Mouse (Mus musculus) kidney, postnatal 10 days (tissue): ENCODE results near the gene Plekhb1.
A peak's percentile ranks its signal among the peaks of the same experiment; 100 is the strongest.

Experiments
- DNase-seq: peaks from one replicate; pipeline ENCODE4 v3.0.0; 2021; ENCODE audit warnings: mixed read lengths

Plekhb1 gene

GRCm38 (mm10) chr7:100656739-100657138 lies 5.5 kb downstream of the Plekhb1 start:
- no peak for DNase-seq

DNA sequence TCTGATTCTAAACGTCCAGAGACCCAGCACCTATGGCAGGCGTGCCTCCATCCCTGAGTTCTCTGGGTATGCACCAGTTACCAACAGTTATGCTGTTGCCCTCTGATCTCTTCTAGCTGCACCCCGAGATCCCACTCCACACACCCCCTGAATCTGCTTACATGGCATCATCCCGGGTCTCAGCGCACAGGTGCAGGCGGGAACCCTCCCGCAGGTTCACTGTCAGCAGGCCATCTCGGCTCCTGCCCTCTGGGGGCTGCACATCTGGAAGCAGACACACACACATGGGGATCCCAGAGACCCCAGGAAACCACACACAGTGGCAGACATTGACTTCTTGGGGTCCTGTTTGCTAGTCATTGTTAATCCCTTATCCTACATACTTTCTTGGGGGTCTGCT lies 7.8 kb downstream of the Plekhb1 start:
- DNase-seq = no peak

DNA sequence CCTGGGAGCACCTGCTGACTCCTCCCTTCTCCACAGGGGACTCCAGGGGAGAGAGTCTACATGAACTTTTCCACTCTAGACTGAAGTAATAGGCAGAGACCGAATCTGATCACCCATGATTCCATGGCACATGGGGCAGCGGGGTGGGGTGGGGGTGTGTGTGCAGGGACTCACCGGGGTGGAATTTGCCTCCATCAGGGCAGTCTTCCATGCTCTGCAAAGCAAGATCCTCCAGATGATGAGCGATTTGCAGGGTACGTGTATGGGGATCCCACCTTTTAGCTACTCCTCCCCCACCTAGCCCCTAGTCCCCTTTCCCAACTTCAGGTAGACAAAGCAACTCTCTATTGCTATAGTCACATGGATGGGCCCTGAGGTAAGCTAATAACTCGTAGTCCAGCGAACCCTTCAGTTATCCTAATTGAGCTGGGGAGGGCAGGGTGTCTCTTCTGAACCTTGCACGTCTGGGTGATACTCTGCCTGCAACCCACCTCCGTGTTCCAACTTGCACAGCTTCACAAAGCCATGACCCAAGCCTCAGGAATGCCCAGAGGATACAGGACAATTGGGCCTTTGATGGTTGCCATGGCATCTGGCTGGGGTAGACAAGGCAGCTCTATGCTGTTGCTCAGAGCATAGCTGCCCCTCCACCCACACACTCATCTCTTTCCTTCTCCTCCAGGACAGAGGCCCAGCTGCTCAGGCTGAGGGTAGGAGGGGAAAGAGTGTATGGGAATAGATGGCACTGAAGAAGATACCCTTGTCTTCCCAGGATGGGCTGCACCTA lies 8.5 kb downstream of the Plekhb1 start:
- DNase-seq = no peak

GRCm38 (mm10) chr7:100651011-100651410 lies 11.2 kb downstream of the Plekhb1 start:
- no peak for DNase-seq

GRCm38 (mm10) chr7:100650421-100650820 lies 11.8 kb downstream of the Plekhb1 start:
- no peak for DNase-seq

DNA sequence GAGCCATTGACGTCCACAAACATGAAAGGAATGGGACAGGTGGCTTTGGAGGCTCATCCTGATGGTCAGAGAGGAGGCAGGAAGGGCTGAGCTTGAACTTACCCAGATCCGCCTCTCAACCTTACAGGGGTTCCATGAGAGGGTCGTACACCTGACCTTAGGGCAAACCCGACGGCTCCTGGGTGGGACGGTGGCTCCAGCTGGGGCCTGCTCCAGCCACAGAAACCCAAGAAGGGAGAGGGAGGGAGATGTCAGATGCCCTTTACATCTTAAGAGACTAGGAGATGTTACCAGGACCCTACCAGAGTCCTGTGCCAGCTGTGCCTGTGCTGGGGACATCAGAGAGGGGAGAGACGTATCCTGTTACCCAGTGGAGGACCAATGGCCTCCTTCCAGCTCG lies 12.4 kb downstream of the Plekhb1 start:
- no peak for DNase-seq

DNA sequence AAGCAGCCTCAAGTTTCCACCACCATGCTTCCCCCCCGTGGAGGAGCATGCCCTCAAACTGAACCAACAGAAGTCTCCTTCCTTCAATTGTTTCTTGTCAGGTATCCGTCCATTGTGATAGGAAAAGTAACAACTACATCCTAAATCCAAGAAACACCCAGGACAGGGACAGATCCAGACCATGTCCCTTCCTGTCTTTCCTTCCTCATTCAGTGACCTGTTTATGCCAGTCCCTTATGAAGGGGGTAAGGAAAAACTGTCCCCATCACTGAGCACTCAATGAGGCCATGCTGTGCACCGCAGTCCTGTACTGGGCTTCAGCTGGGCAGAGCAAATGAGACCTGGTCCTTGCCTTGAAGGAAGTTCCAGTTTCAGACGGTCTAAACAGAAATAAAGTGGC lies 13.1 kb downstream of the Plekhb1 start:
- no peak for DNase-seq

DNA sequence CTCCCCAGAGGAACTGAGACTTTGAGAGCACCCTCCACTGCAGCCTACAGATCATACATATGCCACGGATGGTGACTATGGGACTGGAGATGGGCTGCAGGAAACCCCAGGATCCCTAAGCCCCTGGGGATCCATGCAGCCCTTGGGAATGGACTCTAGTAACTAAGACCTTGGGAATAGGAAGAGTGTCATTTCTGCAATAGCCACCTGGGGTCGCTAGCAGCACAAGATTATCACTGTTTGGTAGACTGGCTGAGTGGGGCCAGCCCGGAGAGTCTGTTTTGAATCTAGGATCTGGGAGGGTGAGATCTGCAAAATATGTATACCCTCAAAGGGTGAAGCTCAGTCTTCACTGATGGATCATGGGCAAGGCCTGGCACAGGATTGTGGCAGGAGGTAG lies 17.1 kb downstream of the Plekhb1 start:
- peak; percentile 86 for DNase-seq

GRCm38 (mm10) chr7:100642413-100642812 lies 19.8 kb downstream of the Plekhb1 start:
- DNase-seq = no peak

DNA sequence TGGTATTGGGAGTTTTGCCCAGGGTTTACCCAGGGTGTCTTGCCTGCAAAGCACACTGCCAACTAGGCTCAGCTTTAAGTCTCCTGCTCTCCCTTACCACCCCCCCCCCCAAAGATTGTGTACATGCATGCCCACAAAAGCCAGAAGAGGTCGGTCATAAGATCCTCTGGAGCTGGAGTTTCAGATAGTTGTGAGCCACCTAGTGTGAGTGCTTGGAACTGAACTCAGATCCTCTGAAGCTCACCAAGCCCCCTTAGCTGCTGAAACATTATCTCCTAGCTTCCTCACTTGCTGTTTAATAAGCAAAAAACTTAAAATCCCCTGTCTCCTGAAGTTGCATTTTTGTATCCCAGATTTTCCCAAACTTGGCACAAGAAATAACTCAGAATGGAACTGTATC lies 24.6 kb downstream of the Plekhb1 start:
- peak; percentile 64 for DNase-seq

GRCm38 (mm10) chr7:100624538-100624937 lies 37.7 kb downstream of the Plekhb1 start:
- DNase-seq = peak; percentile 65

- no peak for DNase-seq
Measured at GRCm38 (mm10) chr7:100622277-100622676, 39.9 kb downstream of the Plekhb1 start.

DNA sequence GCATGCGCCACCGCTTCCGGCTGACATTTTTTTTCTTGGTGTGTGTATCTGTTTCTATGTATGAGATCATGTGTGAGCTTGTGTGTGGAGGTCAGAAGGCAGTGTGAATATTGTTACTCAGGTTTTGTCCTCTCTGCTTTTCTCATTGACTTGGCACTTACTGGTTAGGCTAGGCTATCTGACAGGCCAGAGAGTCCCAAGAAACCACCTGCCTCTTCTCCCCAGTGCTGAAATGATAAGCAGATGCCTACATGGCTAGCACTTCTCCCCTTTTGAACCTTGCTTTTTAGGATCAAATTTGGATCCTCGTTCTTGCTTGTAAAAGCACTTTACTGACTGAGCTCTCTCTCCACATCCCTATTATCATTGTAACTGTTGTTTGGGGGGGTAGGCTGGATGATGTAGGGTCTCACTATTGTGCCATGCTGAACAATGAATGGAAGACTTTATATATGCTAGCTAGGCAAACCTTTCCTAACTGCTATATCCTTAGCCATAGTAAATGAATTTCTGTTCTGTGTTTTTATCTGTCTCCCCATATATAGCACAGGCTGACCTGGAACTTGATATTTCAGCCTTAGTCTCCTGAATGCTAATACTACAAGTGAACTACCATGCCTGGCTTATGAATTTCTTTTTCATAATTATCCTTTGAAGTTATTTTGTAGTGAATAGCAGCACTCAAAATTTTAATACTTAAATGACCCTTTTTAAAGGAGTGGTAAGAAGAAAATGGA lies 45.9 kb downstream of the Plekhb1 start:
- no peak for DNase-seq

DNA sequence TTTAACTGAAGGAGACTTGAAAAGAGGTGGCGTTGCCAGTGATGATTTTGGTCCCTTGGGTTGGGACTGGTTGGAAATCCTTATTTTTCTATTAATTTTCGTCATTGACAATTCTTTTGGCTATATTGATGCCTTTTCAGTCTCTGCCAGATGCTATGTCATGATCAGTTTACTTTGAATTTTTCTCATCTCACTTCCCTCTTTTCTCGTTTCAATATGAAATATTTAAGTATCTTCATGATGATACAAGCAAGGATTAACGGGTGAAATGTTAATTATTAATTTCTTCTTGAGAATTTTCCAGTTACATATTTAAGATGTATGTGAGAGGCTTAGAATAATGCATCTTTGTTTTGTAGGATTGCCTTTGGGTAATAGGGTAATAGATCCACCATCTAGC lies 53.3 kb downstream of the Plekhb1 start:
- no peak for DNase-seq

GRCm38 (mm10) chr7:100608130-100608741 lies 54.0 kb downstream of the Plekhb1 start, which contains the start of gene Mrpl48:
TSS of gene Mrpl48 (minus strand) at chr7:100608301.
- DNase-seq = peak; percentile 76

- peak; percentile 99 for DNase-seq
Measured at GRCm38 (mm10) chr7:100607214-100608129, 54.7 kb downstream of the Plekhb1 start, which contains the start of gene Rab6a. TSS of gene Rab6a (plus strand) at chr7:100607410.

DNA sequence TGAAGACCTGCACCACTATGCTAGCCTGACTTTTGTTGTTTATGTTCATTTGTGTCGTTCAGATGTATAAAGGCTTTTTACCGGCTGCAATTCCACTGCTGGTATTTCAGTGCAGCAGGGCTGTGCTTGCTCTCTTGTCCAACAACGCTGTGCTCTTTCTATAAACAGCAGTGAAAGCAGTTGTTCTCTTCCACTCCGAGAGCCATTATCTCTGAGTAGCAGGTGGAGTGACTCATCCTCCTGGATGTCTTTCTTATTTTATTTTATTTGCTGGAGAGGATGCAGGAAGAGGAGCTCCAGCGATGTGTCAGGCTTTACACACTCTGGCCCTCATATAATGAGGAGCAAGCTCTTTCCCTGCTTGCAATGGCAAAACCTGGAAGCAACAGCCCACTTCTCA lies 62.0 kb downstream of the Plekhb1 start:
- no peak for DNase-seq

- no peak for DNase-seq
Measured at GRCm38 (mm10) chr7:100593349-100593748, 68.9 kb downstream of the Plekhb1 start.
